8 mouse cellular contexts compared by ENCODE assay signal in the genomic region with DNA sequence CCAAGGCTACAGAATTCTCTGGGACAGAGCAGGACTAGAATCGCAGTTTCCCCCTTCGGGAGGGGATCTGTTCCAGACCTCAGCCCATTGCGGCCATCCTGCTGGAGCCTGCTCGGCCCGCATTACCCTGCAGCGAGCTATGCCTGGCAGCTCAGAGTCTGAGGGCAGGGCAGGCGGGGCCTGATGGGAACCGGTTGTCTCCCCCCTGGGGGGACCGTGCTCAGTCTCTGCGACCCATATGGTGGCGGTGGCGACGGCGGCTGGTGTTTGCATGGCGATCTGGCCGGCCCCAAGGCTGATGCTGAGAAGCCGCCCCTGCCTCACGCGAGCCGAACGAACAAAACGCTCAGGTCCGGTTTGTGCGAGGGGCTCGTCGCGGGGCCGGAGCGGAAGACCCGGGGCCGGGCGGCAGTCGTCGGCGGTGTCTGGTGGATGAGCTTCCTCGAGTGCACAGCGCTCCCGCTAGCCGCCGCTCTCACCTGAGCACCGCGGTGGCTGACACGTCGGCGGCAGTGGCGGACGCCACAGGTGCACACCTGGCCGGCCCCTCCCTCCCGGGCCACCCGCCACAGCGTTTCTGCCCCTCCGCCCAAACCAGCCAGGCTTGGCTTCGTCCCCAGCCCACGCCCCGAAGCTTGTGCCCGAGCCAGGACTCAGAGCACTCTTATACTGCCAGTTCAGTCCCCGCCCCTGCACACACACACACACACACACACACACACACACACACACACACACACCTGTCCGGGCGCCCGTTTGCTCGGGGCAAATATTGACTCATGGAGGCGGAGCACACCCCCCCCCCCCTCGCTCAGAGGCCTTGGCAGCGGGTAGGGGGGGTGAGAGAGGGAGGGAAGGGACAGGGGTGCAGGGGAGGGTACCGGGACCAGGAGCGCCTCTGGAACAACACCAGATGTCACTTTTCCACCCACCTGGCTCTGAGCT. TPM values are rescaled to one million over a fixed set of nuclear protein-coding genes. Genes with fewer than 3 reads are reported as not detected.
DNase-seq lines count a peak whose midpoint lies in the region; ATAC-seq lines count a peak whose summit lies in the region.

No protein-coding gene starts in this region.

- peaks cover 14% of the 10 kb centered on the region for H3K4me1 ChIP-seq in forebrain, embryonic 16.5 days (replicated peaks; ENCODE audit: control insufficient read depth, insufficient read depth, low read length)
- peaks cover 32% of the 10 kb centered on the region for H3K4me1 ChIP-seq in limb, embryonic 10.5 days
- H3K4me1 ChIP-seq in midbrain, embryonic 13.5 days (replicated peaks): peaks cover 32% of the 10 kb centered on the region

- H3K4me2 ChIP-seq in forebrain, embryonic 16.5 days (ENCODE audit: low read length): peak overlapping the region; percentile 56
- peak overlapping the region; percentile 68 for H3K4me2 ChIP-seq in midbrain, embryonic 13.5 days (replicated peaks)

- peak overlapping the region; percentile 36 for H3K4me3 ChIP-seq in forebrain, embryonic 16.5 days (replicated peaks; ENCODE audit: low read length)
- H3K4me3 ChIP-seq in limb, embryonic 10.5 days: peak overlapping the region; percentile 43
- H3K4me3 ChIP-seq in midbrain, embryonic 13.5 days (replicated peaks): peak overlapping the region; percentile 40

- no peak for ATAC-seq in forebrain, embryonic 16.5 days
- peak; percentile 38; the same call in 1 of the 2 replicates for ATAC-seq in midbrain, embryonic 13.5 days

- peaks cover 39% of the 10 kb centered on the region for H3K27me3 ChIP-seq in forebrain, embryonic 16.5 days (replicated peaks; ENCODE audit: control insufficient read depth, insufficient read depth, low read length)
- peaks cover 100% of the 10 kb centered on the region for H3K27me3 ChIP-seq in limb, embryonic 10.5 days (ENCODE audit: low read depth, poor library complexity, severe bottlenecking)
- peaks cover 97% of the 10 kb centered on the region for H3K27me3 ChIP-seq in midbrain, embryonic 13.5 days

- H3K9ac ChIP-seq in forebrain, embryonic 16.5 days (replicated peaks; ENCODE audit: low read depth, low read length): peak overlapping the region; percentile 37; the same call in 1 of the 2 replicates
- peak overlapping the region; percentile 59 for H3K9ac ChIP-seq in midbrain, embryonic 13.5 days (replicated peaks)

- H3K27ac ChIP-seq in forebrain, embryonic 16.5 days (ENCODE audit: low read length): no peak overlapping the region
- 0 out of 2 replicates have a peak overlapping the region, but pooled peaks have one; percentile 7 for H3K27ac ChIP-seq in limb, embryonic 10.5 days
- H3K27ac ChIP-seq in midbrain, embryonic 13.5 days: no peak overlapping the region

- no peaks in the 10 kb centered on the region for H3K9me3 ChIP-seq in forebrain, embryonic 16.5 days (ENCODE audit: control insufficient read depth, low read length)
- no peaks in the 10 kb centered on the region for H3K9me3 ChIP-seq in limb, embryonic 10.5 days (replicated peaks)
- no peaks in the 10 kb centered on the region for H3K9me3 ChIP-seq in midbrain, embryonic 13.5 days

- WGBS in forebrain, embryonic 16.5 days: under 1% methylated on average over 53 of the region's 66 CpGs
- WGBS in limb, embryonic 10.5 days: under 1% methylated on average over 58 of the region's 66 CpGs
- whole genome bisulfite sequencing in midbrain, embryonic 13.5 days: 2% methylated on average over 65 of the region's 66 CpGs

- DNase-seq in ovary, postnatal 14 days (ENCODE audit: low spot score): peak; percentile 18
- no peak for DNase-seq in ovary, adult 18-20 months (ENCODE audit: low spot score)
- DNase-seq in limb, embryonic 10.5 days (ENCODE audit: low spot score): peak; percentile 56
- no peak for DNase-seq in right cerebral cortex, postnatal 10 days (ENCODE audit: low spot score in 2 of 2)
- DNase-seq in layer of hippocampus, adult 18-20 months (ENCODE audit: low spot score in 2 of 2): no peak
- DNase-seq in frontal cortex, postnatal 10 days (ENCODE audit: low spot score in 2 of 2): no peak

- no peaks in the 10 kb centered on the region for H3K36me3 ChIP-seq in forebrain, embryonic 16.5 days (ENCODE audit: control insufficient read depth, insufficient read depth)
- H3K36me3 ChIP-seq in limb, embryonic 10.5 days: no peaks in the 10 kb centered on the region
- no peaks in the 10 kb centered on the region for H3K36me3 ChIP-seq in midbrain, embryonic 13.5 days

RNA-seq across cellular contexts. Expression of gene Cryba2, which starts 7.7 kb away (rescaled TPM):
- polyA plus RNA-seq in forebrain, embryonic 16.5 days (2015; fragmentation: Nextera tagmentation; extraction: Ambion mirVana): not detected in 2 replicates
- polyA plus RNA-seq in limb, embryonic 10.5 days (2016; fragmentation: Nextera tagmentation; extraction: Ambion mirVana): not detected in 2 replicates
- polyA plus RNA-seq in midbrain, embryonic 13.5 days (2015; fragmentation: Nextera tagmentation; extraction: Ambion mirVana): 0.64 and 1.9 TPM in 2 replicates
- under 1 TPM in 1 of 2 experiments, not detected in 1; 0.48 TPM for total RNA-seq in layer of hippocampus, adult 18-20 months (2021)

RNA-seq across cellular contexts. Expression of gene Fev, which starts 15.4 kb away (rescaled TPM):
- not detected in 2 replicates for polyA plus RNA-seq in forebrain, embryonic 16.5 days (2015; fragmentation: Nextera tagmentation; extraction: Ambion mirVana)
- not detected in 2 replicates for polyA plus RNA-seq in limb, embryonic 10.5 days (2016; fragmentation: Nextera tagmentation; extraction: Ambion mirVana)
- 1.8 and 5.1 TPM in 2 replicates for polyA plus RNA-seq in midbrain, embryonic 13.5 days (2015; fragmentation: Nextera tagmentation; extraction: Ambion mirVana)
- total RNA-seq in layer of hippocampus, adult 18-20 months (2021): not detected

RNA-seq across cellular contexts. Expression of gene Cfap65, which starts 34.8 kb away (rescaled TPM):
- polyA plus RNA-seq in forebrain, embryonic 16.5 days (2015; fragmentation: Nextera tagmentation; extraction: Ambion mirVana): 0.39 and 0.45 TPM in 2 replicates
- polyA plus RNA-seq in limb, embryonic 10.5 days (2016; fragmentation: Nextera tagmentation; extraction: Ambion mirVana): not detected in 2 replicates
- 0.24 and 0.42 TPM in 2 replicates for polyA plus RNA-seq in midbrain, embryonic 13.5 days (2015; fragmentation: Nextera tagmentation; extraction: Ambion mirVana)
- total RNA-seq in layer of hippocampus, adult 18-20 months (2021): 1 to 10 TPM; 1.8 to 3.1 TPM

RNA-seq across cellular contexts. Expression of gene Cdk5r2, which starts 45.9 kb away (rescaled TPM):
- polyA plus RNA-seq in forebrain, embryonic 16.5 days (2015; fragmentation: Nextera tagmentation; extraction: Ambion mirVana): 2.2 and 2.8 TPM in 2 replicates
- not detected in 2 replicates for polyA plus RNA-seq in limb, embryonic 10.5 days (2016; fragmentation: Nextera tagmentation; extraction: Ambion mirVana)
- polyA plus RNA-seq in midbrain, embryonic 13.5 days (2015; fragmentation: Nextera tagmentation; extraction: Ambion mirVana): 4.8 and 7.1 TPM in 2 replicates
- total RNA-seq in layer of hippocampus, adult 18-20 months (2021): 100 to 1,000 TPM; 203 to 204 TPM

RNA-seq across cellular contexts. Expression of gene Ihh, which starts 50.9 kb away (rescaled TPM):
- 0.16 TPM in 2 replicates for polyA plus RNA-seq in forebrain, embryonic 16.5 days (2015; fragmentation: Nextera tagmentation; extraction: Ambion mirVana)
- 0.08 and 0.11 TPM in 2 replicates for polyA plus RNA-seq in limb, embryonic 10.5 days (2016; fragmentation: Nextera tagmentation; extraction: Ambion mirVana)
- polyA plus RNA-seq in midbrain, embryonic 13.5 days (2015; fragmentation: Nextera tagmentation; extraction: Ambion mirVana): 0.13 and 0.26 TPM in 2 replicates
- total RNA-seq in layer of hippocampus, adult 18-20 months (2021): under 1 TPM; 0.20 to 0.32 TPM

Comparison
In these comparisons a context has a peak if more than half of its experiments do, and no peak if none do; other contexts are left out.
1. DNase-seq: peak in ovary, postnatal 14 days (single experiment) and limb, embryonic 10.5 days (single experiment); none in ovary, adult 18-20 months (single experiment), right cerebral cortex, postnatal 10 days (0 of 2), layer of hippocampus, adult 18-20 months (0 of 2) and frontal cortex, postnatal 10 days (0 of 2).
2. Peak in every context shown above with its lines, with median percentiles within 50 percentile points of each other: H3K4me3 ChIP-seq.